Mouse (Mus musculus) E14TG2a.4 (cell line): ENCODE data around the gene Frmd6.

Source experiments
- CTCF ChIP-seq: conservative IDR thresholded peaks from 2 replicates; pipeline ENCODE4 v1.5.1; 2014; ENCODE audit warnings: low read length
- NANOG ChIP-seq: IDR thresholded peaks from 2 replicates; pipeline ENCODE4 v1.6.1; 2014; ENCODE audit warnings: borderline replicate concordance, low read length, mixed read lengths
- POU5F1 ChIP-seq: IDR thresholded peaks from 2 replicates; pipeline ENCODE4 v1.6.1; 2014; ENCODE audit warnings: low read length, borderline replicate concordance

DNA sequence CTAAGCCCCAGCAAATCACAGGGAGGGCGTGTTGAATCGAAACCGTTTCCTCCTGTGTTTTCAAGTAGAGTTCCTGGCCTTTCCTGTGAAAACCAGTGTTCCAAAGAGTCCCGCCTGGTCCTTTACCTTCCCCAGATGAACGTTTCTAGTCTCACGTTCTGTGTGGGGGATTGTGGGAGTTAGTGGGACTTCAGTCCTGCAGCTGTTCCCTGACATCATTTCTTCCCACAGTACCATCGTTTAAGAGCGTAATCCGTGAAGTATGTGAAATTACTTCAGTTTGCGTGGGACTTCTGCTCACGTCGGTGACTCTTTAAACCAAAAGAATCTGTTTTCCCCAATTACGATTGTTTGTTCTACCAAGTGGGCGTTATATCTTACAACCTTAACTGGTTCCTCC lies 57.8 kb downstream of the Frmd6 start:
- TF ChIP-seq CTCF (no peak), NANOG (no peak), POU5F1 (no peak)
